In genomic region chr7:143313572-143314319, GRCm38 (mm10) we compare ENCODE assay signal across 9 mouse cellular contexts.
DNase-seq lines count a peak whose midpoint lies in the region; ATAC-seq lines count a peak whose summit lies in the region.
"Had no signal": no experiment of that assay in that cellular context is flagged by ENCODE, and none has a peak within 500 bp of the region (broad histone marks: within the 10 kb centered on the region; RNA-seq: fewer than 3 reads in every experiment).

No protein-coding gene starts in this region.

- H3K27ac ChIP-seq in embryonic facial prominence, embryonic 14.5 days (replicated peaks; ENCODE audit: low read depth, low read length) = peak overlapping the region; percentile 13
- peak overlapping the region; percentile 79 for H3K27ac ChIP-seq in liver, embryonic 15.5 days (replicated peaks)

- peak; percentile 14; the same call in 1 of the 2 replicates for ATAC-seq in embryonic facial prominence, embryonic 14.5 days (ENCODE audit: low read depth)
- peak; percentile 79 for ATAC-seq in liver, embryonic 15.5 days (ENCODE audit: insufficient read depth)
- ATAC-seq in erythroid progenitor cell, adult 5-6 weeks (replicated peaks; ENCODE audit: low FRiP score, poor library complexity, severe bottlenecking) = no peak
- no peak for ATAC-seq in activated CD4-positive, CD25-positive, alpha-beta regulatory T cell, adult 4 months

- no peak overlapping the region for H3K9ac ChIP-seq in embryonic facial prominence, embryonic 14.5 days (ENCODE audit: low read depth, low read length)
- no peak overlapping the region for H3K9ac ChIP-seq in liver, embryonic 15.5 days

- H3K9me3 ChIP-seq in embryonic facial prominence, embryonic 14.5 days (ENCODE audit: control insufficient read depth, low read length) = no peaks in the 10 kb centered on the region
- H3K9me3 ChIP-seq in liver, embryonic 15.5 days (replicated peaks) = no peaks in the 10 kb centered on the region

- no peaks in the 10 kb centered on the region for H3K36me3 ChIP-seq in embryonic facial prominence, embryonic 14.5 days (ENCODE audit: control insufficient read depth, insufficient read depth, low read length)
- H3K36me3 ChIP-seq in liver, embryonic 15.5 days (replicated peaks) = no peaks in the 10 kb centered on the region

- H3K27me3 ChIP-seq in embryonic facial prominence, embryonic 14.5 days (replicated peaks; ENCODE audit: control insufficient read depth, insufficient read depth, low read length) = no peaks in the 10 kb centered on the region
- H3K27me3 ChIP-seq in liver, embryonic 15.5 days = no peaks in the 10 kb centered on the region; the same call in 1 of the 2 replicates

- H3K4me1 ChIP-seq in embryonic facial prominence, embryonic 14.5 days (ENCODE audit: control insufficient read depth, insufficient read depth, low read length) = peaks cover 35% of the 10 kb centered on the region
- peaks cover 15% of the 10 kb centered on the region for H3K4me1 ChIP-seq in liver, embryonic 15.5 days (replicated peaks)

- WGBS in embryonic facial prominence, embryonic 14.5 days = 71% methylated on average over 11 of the region's 11 CpGs
- 49% methylated on average over 11 of the region's 11 CpGs for WGBS in liver, embryonic 15.5 days (ENCODE audit: insufficient replicate concordance)

- no peak overlapping the region for H3K4me2 ChIP-seq in embryonic facial prominence, embryonic 14.5 days (ENCODE audit: low read depth, low read length)
- H3K4me2 ChIP-seq in liver, embryonic 15.5 days = no peak overlapping the region

- DNase-seq in 3134 (ENCODE audit: extremely low read depth, insufficient read length, low spot score) = peak; percentile 50
- DNase-seq in embryonic facial prominence, embryonic 14.5 days (ENCODE audit: low spot score) = peak; percentile 71
- DNase-seq in heart, postnatal 25 days (ENCODE audit: low spot score) = peak; percentile 73
- DNase-seq in urinary bladder, postnatal 25 days (ENCODE audit: low spot score) = peak; percentile 78
- DNase-seq in layer of hippocampus, postnatal 10 days (ENCODE audit: low spot score in 2 of 2) = no peak

- intact Hi-C loops in heart, postnatal 25 days (cut with DNase I) = no loop called here

- no peak overlapping the region for H3K4me3 ChIP-seq in embryonic facial prominence, embryonic 14.5 days (ENCODE audit: low read depth, low read length)
- H3K4me3 ChIP-seq in liver, embryonic 15.5 days (replicated peaks) = no peak overlapping the region
- H3K4me3 ChIP-seq: erythroblast, embryonic 14.5 days had no signal

Comparison
In these comparisons a context has a peak if more than half of its experiments do, and no peak if none do; other contexts are left out.
1. DNase-seq: peak in 3134 (single experiment), embryonic facial prominence, embryonic 14.5 days (single experiment), heart, postnatal 25 days (single experiment) and urinary bladder, postnatal 25 days (single experiment); none in layer of hippocampus, postnatal 10 days (0 of 2).
2. ATAC-seq: peak in embryonic facial prominence, embryonic 14.5 days (single experiment) and liver, embryonic 15.5 days (single experiment); none in erythroid progenitor cell, adult 5-6 weeks (single experiment) and activated CD4-positive, CD25-positive, alpha-beta regulatory T cell, adult 4 months (single experiment).